Mouse (Mus musculus) MN1 (cell line): ENCODE measurements around the gene Brinp2.
A peak's percentile ranks its signal among the peaks of the same experiment; 100 is the strongest.

ENCODE experiments used
- DNase-seq: peaks from one replicate; pipeline ENCODE4 v3.0.0-alpha.2; 2016; ENCODE audit warnings: low spot score

Gene Brinp2

DNA sequence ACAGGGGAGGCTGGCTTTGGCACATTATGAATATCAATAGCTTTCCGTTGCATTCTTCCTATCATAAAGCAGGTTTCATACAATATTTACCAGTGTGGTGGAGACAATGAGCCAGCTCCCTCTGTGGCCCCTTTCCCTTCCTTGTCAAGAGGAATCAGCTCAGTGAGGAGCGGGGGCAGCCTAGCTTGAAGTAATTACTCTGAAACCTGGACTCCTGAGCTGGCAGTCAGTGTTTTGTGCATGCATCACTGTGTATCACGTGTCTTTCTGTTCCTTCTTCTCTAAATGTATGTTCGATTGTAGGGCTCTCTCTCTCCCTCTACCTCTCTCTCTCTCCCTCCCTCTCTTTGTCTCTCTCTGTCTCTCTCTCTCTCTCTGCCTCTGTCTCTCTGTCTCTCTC is 135.1 kb downstream of the Brinp2 start:
- no peak for DNase-seq

DNA sequence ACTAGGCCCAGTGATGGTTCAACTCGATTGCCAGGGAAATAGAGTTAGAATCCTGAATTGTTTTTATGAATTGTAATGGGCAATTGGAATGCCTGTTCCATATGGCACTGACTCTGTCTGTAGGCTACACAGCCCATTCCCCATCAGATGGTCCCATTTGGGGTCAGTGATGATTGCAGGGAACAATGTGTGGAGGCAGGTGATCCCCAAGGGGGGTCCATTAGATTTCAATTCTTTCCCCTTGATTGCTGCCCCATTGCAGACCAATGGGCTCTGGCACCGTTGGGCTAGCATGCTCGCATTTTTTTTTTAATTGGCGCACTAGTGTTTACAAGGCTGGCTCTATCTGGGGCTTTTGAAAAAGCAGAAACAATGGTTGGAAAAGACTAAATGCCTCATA is 136.0 kb downstream of the Brinp2 start:
- no peak for DNase-seq

DNA sequence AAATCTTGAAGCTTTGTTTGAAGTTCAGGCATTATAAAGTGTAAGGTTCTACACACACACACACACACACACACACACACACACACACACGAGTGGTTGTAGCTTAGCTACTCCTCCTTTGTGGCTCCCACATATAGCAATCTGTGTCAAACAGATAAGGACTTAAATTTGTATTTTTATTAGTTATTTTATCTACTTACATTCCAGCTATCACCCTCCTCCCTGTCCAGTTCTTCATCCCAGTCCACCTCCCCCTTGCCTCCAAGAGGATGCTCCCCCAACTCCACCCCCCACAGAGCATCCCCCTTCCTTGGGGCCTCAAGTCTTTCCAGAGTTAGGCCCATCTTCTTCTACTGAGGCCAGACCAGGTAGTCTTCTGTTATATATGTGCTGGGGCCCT is 137.4 kb downstream of the Brinp2 start:
- DNase-seq = no peak

DNA sequence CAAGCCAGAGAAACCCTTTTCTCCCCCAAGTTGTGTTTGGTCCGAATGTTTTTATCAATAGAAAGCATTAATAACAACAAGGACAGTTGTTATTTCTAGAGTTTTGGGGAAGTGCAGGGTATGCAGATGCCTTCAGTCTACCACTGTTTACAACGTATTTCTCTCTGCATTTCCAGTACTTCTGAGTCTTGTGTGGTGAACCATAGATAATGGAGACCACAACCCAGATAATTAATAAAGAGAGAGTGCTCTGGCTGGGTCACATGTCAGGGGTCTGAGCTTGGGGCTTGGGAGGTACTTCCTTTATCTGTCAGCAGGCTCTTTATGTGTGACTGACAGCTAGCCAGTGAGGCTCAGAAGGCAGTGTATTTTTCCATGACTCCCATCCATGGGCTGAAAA is 137.8 kb downstream of the Brinp2 start:
- DNase-seq = no peak

DNA sequence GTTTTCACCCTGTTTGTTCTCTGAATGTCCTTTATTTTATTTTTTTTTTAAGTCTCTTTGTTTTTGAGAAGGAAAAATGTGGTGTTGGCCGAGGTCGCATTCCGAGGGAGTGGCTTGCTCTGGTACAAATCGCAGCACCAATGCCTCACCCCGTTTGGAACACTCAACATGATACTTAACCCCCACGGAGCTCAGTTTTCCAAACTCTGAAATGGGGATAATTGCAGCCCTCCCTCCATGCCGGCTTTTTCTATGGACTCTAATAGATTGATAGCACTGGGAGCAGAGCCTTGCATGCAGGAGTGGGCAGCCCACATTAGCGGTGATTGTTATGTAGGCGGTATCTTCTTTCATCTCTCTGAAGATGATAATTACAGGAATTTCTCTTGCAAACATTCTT is 140.5 kb downstream of the Brinp2 start:
- no peak for DNase-seq

DNA sequence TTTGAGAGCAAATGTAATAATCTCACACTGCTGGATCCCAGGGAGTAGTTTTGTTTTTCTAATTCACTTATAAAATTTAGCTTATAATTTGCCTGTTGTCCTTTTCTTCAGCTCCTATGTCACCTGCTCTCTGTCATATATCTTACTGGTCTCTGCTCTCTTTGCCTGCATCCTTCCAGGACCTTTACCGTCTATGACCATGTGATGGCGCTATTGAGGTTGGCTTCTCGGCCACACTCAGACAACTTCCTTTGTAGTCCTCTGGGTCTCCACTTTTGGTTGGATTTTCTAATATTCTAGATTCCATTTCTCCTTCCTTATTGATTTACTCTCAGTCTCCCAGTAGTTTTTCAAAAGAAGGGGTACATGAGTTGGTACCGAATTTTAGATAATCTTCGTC is 141.4 kb downstream of the Brinp2 start:
- peak; percentile 16 for DNase-seq

DNA sequence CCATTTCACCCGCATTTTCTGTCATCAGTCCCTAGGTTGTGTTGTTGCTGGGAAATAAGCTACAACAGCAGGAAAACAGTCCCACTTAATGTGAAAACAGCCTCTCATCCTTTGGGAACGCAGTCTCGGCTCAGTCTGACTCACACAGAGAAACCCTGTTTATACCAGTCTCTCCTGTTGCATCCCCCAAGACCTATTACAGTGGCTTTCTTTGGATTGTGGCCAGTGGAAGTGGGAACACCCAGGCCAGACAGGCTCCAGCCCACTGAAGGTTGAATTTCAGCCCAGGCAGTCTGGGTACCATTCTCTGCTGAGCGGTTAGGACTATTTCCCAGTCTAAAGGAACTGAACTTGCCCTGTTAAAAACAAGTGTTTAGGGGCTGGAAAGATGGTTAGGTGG is 142.4 kb downstream of the Brinp2 start:
- peak; percentile 26 for DNase-seq

DNA sequence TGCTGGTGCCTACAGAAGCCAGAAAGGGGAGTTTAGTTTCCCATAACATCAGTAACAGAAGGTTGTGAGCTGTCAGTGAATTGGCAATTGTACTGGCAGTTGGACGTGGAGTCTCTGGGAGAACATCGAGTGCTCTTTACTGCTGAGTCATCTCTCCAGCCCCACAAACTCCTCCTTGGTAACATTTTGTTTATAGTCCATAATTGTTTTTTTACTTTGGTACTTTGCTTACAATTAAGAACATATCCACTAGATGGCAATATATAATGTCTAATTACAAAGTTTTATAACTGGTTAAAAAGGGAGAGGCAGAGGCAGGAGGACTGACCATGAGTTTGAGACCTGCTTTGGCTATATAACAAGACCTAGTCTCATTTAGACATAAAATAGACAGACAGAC is 148.5 kb downstream of the Brinp2 start:
- peak; percentile 13 for DNase-seq

DNA sequence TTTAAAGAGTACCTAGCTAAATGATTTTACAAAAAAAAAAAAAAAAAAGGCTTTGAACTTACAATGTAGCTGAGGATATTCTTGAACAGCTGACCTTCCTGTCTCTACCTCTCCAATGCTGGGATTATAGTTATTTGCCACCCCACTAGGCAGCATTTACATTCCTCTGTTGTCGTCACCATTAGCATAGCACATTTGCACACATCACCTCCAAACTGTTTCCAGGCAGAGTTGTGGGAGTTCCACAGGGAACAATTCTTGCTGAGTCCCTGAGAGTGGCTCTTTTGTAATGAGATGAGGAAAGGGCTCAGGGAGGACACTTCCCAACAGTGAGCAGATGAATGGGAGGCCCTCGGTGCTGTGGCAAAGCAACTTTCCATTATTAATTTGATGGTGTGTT is 153.2 kb downstream of the Brinp2 start:
- no peak for DNase-seq
